Mouse (Mus musculus): ENCODE data around the gene Bap1.
A peak's percentile ranks its signal among the peaks of the same experiment; 100 is the strongest.

The Bap1 gene

DNA sequence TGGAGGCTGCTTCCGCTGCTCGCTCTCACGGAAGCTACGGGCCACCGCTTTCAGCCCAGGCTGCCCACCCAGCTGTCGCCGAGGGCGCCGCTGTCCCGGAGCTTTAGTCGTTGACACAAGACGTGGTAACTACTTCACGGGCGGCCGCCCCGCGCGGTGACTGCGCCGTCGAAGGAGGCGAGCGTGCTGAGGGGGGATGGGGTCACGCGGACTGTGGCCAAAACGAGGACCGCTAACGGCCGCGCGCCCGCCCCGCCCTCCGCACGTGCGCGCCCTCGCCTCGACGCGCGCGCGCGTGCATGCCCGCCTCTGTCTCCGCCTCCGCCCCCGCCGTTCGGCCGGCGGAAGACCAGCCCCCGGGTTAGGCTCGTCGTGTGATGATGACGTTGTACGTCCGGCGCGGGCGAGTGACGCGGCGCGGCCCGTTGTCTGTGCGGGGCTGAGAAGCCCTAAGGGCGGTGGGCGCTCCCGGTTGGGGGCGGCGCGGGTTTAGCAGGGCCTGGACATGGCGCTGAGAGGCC lies at the start of gene Bap1, which contains the start of gene Phf7:
Bap1 (plus strand) TSS at position 367 of the 521 bp plus-strand sequence.
Phf7 (minus strand) TSS at position 234 of the 521 bp plus-strand sequence.
- DNase-seq (ENCODE audit: low read depth in 2 of 2, low spot score in 2 of 2) = peak; percentile 94 to 97

DNA sequence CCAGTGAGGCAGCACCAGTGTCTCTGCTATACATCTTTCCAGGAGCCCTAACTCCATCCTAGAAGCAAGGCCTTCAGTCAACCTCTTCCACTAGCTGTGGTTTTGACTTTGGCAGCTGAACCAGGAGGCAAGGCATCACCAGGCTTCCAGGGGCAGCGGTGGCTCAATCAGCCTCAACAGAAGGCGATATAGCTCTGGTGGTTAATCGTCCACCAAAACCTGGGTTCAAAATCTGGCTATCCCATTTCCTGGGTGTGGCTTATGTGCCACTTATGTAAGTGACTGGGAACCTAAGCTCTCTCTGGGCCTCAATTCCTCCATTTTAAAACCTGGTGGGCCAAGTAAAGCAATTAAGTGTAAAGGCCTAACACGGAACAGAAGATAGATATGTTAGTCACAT lies 46.4 kb upstream of the Bap1 start:
- no peak for DNase-seq (ENCODE audit: low read depth in 2 of 2, low spot score in 2 of 2)

DNA sequence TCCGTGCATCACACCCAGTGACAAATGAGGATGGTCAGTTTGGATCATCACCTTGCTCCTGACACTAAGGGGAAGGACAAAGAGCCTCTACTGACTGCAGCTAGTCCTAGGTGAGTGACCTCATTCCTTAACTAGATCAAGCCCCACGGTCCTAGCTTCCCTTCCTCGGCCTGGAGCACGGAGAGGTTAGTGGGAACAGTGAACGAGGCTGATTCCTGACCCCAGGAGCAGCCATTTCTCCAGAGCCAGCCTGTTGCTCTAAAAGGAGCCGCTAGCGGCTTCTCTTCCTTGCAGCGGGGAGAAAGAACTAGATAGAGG lies 46.0 kb upstream of the Bap1 start:
- DNase-seq (ENCODE audit: low read depth in 2 of 2, low spot score in 2 of 2) = no peak

DNA sequence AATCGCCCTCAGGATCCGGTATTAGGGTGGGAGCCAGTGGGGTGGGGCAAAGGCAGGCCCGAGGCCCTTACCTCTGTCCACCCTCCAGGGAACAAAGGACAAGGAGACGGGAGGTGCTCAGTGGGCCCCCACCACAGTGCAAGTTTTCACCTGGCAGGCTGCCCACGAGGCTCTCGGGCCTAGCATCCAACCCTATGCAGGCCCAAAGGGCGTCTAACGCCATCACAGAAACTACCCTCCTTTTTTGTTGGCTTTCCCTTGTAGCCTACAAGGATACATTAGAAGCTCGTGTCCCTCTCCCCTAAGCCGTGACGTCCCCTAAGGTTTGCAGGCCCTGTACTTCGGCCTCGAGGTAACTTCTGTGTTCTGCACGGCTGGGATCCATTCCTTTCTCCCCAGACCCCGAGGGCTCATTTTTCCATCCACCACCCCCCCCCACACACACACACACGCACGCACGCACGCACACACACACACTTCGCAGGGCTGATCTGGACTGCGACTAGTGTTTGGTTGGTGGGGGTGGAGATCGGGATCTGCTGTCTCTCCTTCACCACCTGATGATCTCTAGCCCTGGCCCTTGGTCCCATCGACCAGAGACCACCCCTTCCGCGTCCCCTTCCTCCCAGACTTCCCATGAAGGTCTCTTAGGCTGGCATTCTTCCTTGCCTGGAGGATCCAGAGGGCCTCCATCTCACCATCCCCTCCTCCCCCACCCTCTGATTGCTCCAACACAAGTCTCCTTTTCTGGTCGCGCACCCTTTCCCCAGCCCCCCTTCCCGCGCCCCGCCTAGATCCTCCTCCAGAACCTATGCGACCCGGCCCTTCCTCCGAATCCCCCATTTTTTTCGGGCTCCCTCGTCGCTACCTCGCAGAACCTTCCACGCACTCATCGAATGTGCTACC lies 45.4 kb upstream of the Bap1 start:
- DNase-seq (ENCODE audit: low read depth in 2 of 2, low spot score in 2 of 2) = no peak

DNA sequence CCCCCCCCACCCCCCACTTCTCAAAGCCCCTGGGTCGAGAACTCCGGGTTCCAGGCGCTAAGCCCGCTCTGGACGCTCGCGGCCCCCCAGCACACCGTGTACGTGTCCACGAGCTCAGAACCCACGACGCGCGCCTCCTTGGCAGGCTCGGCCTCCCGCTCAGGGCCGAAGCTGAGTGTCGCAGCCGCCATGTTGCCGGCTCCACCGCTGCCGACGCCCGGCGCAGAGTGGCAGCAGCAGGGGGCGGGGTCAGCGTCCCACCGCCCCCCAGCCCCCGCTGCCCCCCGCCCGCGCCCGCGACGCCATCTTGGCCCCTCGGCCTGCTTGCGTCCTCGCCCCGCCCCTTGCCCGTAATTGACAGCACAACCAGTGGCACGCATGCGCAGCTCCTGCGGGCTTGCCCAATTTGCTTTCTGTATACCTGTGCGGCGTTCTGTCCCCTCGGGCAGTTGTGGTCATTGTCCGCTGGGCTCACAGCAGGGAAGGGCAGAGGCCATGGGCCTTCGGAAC lies 44.7 kb upstream of the Bap1 start:
- peak; percentile 88 to 91 for DNase-seq (ENCODE audit: low read depth in 2 of 2, low spot score in 2 of 2)

DNA sequence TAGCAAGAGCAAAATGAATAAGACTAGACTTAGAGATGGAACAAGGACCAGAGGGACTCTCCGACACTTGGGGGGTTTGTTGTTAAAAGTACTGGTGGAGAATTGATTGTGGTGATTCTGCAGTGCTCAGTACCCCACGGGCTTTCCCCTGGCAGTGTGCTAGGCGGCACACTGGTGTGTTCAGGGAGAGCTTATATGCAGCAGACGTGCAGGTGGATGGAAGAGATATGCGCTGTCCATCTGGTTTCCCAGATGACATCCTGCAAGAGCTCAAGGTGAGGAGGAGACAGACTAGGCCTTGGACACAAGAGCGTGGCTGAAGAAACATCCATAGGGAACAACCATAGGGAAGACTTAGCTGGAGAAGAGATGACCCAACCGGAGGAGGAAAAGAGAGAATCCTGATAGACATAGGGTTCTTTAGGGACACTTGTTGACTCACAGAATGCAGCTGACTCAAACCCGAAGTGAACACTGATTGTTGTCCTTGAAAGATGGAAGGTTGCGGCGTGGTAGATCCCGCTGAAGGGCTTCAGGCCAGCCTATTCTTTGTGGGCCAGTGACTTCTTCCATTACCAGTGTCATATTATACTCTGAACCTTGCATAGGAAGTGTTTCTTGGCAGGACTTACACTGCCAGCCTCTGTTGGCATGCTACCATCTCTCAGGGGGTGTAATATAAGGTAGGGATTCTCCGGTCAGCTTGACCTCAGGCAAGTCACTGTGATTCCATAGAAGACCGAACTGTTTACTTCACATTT lies 44.0 kb upstream of the Bap1 start:
- DNase-seq (ENCODE audit: low read depth in 2 of 2, low spot score in 2 of 2) = no peak

DNA sequence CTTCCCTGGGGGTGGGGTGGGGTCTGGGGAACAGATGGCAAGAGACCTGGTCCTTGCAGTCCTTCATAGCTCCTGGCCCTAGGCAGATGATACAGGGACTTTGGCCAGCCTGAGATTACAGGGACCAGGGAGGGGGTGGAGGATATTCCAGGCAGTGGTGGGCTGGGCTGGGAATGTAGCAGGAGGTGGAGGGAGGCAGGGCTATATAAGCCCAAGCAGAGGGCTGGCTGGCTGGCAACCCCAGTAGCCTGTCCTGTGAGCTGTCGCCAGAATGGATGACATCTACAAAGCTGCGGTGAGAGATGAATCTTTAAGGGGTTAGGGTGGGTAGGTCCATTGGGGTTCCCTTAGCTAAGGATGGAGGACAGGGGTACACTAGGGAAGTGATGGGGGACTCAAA lies 43.2 kb upstream of the Bap1 start, which contains the start of gene Tnnc1:
Tnnc1 (plus strand) TSS at position 229 of the 400 bp plus-strand sequence.
- DNase-seq (ENCODE audit: low read depth in 2 of 2, low spot score in 2 of 2) = no peak

DNA sequence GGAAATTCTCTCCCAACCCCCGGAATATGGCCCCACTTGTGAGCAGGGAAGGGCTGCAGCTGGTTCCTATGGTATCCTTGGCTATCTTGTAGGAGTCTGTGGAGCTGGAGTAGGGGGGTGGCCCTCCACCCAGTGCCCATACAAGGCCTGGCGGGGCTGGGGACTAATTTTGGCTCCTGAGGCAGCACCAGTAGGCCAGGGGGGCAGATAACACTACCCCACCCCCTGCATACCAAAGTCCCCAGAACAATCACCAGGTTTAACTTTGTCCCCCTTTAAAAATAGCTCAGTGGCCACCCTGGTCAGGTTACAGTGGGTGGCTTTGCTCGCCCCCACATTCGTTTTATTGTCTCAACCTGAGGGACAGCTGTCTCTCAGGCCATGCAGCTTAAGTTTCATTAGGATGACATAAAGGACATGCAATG lies 42.1 kb upstream of the Bap1 start:
- no peak for DNase-seq (ENCODE audit: low read depth in 2 of 2, low spot score in 2 of 2)

DNA sequence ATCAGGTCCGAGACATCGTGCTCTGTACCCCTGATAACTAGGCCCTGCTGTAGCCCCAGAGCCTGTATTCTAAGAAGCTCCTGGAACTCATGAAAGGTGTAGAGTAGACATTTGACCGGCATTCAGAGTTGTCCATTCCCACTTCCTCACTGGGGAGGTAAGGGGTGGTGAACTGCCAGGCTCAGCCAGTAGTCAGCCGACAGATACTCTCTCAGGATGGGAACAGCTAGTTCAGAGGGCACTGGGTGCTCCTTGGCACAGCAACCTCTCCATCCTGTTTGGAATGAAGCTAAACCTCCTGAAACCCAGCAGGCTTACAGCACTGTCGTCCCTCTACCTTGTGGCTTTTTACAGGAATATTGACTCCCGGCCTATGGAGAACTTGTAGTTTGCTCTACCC lies 39.4 kb upstream of the Bap1 start:
- no peak for DNase-seq (ENCODE audit: low read depth in 2 of 2, low spot score in 2 of 2)

DNA sequence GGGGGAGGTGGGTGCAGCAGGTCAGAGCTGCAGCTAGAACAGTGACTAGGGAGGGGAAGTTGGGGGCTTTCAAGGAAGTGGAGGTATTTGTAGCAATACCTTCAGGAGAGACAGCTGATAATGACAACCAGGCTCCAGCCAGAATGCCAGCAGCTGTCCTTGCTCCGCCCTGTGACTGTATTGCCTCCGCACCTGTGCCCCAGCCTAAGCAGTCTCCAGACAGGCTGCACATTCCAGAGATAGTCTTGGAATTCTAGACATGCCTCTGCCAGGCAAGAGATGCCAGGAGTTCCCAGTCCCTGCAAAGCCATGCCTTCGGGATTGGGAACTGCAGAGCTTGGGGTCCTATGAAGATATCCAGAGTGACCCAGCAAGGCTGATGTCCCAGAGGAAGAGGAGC lies 38.8 kb upstream of the Bap1 start:
- DNase-seq (ENCODE audit: low read depth in 2 of 2, low spot score in 2 of 2) = no peak

DNA sequence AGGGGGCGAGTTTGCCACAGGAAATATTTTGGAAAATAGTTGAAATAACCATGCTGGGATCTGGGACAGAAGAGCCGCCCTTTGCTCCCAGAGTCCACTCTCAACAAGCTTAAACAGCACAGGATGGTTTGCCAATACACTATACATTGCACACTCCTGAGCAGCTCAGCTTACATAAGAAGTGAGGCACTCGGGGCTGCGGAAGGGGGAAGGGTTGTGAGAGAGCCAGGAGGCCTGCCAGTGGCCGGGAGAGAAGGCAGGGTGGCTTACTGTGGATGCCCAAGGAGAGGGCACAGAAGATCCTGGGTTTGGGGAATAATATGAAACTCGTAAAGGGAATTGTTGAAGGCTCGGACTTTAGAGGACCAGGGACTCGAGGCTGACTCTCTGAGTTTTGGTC lies 37.4 kb upstream of the Bap1 start:
- no peak for DNase-seq (ENCODE audit: low read depth in 2 of 2, low spot score in 2 of 2)

DNA sequence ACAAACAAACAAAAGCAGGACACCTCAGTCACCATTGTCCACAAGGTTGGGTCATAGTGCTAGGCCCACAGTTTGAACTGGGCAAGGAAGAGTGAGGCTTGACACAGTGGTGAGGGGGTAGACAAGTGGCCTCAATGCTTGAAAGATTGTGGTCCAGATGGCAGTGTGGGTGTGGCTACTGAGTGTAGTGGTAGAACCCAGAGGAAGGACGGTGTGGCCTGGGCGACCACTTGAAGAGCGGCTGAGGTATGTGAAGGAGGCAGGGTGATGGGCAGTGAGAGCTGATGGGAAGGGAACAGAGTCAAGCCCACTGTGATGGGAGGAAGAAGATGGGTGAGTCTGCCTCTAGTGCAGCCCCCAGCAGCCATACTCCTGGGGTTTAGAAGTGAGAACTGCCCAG lies 36.6 kb upstream of the Bap1 start:
- no peak for DNase-seq (ENCODE audit: low read depth in 2 of 2, low spot score in 2 of 2)

DNA sequence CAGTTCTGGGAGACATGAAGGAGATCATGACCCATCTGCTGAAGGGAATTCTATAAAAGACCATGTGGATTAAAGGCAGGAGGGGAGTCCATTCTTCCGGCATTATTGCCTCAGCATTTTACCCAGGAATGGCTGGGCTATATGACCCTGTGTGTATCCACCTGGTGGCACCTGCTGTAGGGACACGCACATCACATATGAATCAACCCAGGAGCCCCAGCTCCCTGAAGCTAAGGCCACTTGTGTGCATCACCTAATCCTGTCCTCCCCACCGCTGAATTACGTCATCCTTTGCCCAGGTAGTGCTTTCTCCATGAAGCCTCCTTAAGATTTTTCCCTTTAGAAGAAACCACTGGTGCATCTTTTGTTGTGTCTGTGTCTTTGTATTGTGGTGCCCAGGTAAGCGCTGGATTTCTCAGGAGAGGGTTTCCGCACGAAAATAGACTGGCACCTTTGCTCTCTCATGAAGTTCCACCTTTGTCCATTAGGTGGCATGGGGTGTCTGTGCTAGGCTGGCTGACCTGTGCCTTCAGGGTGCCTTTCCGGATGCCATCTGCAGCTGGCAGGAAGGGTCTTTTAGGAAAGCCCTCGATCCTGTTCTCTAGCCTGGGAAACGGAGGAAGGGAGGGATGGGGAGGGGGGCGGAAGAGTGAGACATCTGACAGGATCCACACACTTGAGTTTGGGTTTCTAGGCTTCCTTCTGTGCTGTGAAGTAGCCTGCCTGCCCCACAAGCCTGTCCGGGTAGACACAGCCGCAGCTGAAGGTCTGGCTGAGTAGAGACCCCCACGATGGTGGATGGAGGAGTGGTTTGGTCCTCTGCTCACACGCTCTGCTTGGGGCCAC lies 35.9 kb upstream of the Bap1 start:
- DNase-seq (ENCODE audit: low read depth in 2 of 2, low spot score in 2 of 2) = peak; percentile 65 to 73

DNA sequence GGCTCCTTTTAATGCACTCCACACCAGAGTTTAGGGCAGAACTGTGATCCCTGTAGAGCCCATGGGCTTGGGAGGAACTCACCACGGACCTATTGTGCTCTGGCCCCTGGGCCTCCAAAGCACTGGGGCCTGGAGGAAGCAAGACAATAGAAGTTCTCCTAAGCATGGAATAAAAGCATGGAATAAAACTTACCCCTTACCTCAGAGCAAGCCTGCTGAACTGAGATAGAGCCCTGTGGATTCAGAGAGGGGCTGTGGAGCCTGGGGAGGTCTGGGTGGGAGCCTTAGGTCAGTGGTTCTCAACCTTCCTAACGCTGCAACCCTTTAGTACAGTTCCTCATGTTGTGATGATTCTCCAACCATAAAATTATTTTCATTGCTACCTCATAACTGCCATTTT lies 34.4 kb upstream of the Bap1 start, which contains the start of gene Nisch:
Nisch (minus strand) TSS at position 101 of the 400 bp plus-strand sequence.
- no peak for DNase-seq (ENCODE audit: low read depth in 2 of 2, low spot score in 2 of 2)

DNA sequence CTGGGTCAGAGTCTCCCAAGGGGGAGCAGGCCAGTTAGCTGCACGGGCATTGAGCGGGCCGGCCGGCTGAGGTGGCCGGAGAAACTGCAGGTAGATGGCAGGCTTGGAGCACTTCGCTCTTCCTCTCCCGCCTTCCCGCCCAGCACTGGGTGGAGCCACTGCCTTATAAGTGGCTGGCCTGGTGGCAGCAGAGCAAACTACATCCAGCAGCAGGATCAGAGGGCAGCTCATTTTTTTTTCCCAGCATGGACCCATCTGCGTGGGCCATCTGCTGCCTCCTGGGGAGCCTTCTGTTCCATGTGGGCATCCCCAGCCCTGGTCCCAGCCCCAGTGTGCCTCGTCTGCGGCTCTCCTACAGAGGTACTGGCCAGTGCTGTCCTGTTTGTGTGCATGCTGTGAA lies 33.6 kb upstream of the Bap1 start, which contains the start of gene Sema3g:
Sema3g (plus strand) TSS at position 195 of the 400 bp plus-strand sequence.
- DNase-seq (ENCODE audit: low read depth in 2 of 2, low spot score in 2 of 2) = no peak

DNA sequence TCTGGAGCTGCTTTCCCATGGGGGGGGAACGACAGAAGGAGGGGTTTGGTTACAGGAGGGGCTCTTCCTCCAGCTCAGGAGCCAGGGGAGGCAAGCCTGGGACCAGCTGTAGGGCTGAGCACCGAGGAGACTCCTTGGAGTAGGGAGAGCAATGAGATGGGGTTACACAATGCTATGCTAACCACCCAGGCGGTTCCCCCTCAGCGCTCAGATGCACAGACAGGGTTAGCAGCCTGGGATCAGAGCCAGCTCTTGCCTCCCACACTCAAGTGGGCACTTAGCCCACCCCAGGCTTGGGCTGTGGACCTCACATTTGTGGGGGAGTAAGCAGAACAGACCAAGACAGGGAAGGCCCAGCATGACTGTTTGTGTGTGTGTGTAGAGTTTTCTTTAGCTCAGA lies 24.3 kb upstream of the Bap1 start:
- no peak for DNase-seq (ENCODE audit: low read depth in 2 of 2, low spot score in 2 of 2)

DNA sequence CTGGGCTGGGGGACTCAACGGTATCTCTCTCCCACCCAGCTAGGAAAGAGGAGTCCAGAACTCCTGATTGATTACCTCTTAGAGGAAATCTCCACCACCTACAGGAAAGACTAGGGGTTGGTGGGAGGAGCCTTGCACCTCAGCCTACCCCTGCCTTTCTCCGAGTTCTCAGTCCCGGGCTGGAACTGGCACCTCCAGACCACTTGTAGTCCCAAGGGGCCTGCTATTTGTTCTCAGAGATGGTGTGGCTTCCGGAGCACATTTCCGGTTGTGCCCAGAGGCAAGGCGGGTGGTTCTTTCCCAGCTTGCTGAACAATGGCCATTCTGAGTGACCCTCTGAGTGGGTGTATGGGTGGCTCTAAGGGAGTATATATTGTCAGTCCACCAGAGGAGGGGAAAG lies 23.0 kb upstream of the Bap1 start:
- no peak for DNase-seq (ENCODE audit: low read depth in 2 of 2, low spot score in 2 of 2)

DNA sequence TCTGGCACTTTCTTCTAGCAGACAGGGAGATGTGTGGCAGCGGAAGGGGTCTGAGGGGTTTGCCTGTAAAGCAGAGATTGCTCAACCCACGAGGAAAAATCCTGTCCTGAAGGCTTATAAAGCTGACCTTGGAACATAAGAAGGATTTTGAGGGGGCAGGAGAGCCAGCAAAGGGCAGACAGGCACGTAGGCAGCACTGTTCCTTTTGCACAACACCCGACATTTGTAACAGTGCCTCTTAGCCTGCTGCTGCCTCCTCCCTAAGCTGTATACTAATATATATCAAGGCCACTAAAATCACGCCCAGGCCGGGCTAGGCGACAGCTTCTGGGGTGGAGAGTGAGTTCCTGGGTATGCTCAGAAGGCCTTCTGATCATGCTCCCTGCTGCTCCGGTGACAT lies 20.8 kb upstream of the Bap1 start:
- DNase-seq (ENCODE audit: low read depth in 2 of 2, low spot score in 2 of 2) = no peak

DNA sequence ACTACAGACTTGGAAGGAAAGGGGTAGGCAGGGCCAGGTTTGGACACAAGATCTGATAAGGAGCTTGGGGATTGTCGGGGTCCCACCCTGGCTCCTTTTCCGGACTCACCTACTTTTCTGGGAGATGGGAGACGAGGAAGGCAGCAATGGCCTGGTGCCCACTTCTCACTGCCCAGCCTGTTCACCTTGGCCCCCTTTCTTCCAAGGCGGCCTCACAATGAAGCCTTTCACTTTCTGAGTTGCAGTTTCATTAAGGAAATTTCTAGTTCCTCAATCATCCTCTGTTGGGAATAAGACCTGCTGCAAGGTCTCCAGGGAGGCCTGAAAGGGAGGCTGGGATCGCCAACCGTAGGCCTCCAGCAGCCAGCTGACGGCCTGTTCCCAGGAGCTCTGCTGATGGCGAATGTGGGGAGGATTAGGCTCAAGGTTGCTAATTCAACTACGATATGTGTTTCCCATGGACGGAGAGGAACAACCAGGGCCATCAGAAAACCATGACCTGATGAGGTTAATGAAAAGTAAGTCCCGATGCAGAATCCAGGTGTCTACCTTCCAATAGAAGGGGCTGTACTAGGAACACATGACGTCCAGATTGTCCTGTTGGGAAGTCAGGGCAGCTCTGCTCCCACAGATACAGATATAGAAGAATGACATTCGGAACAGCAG lies 18.7 kb upstream of the Bap1 start:
- DNase-seq (ENCODE audit: low read depth in 2 of 2, low spot score in 2 of 2) = no peak
